Mouse (Mus musculus): ENCODE data around the gene Exoc4.

- no peak for TF ChIP-seq EP300 (IDR thresholded peaks at IDR 0.05; ENCODE audit: low read length)
- no peak for TF ChIP-seq ZC3H11A (IDR thresholded peaks at IDR 0.05; ENCODE audit: low read depth, low read length)
- no peak for TF ChIP-seq GABPA (IDR thresholded peaks at IDR 0.05; ENCODE audit: insufficient replicate concordance, low read depth, low read length)
- TF ChIP-seq CTCF (conservative IDR thresholded peaks at IDR 0.05 in 1 of 2, IDR thresholded peaks at IDR 0.05 in 1 of 2; ENCODE audit: low read depth in 2 of 2, low read length in 2 of 2), result no peak
- TF ChIP-seq CHD2 (IDR thresholded peaks at IDR 0.05; ENCODE audit: low read length), result no peak
- TF ChIP-seq POLR2A (IDR thresholded peaks at IDR 0.05; ENCODE audit: low read depth, low read length), result no peak
- no peak for TF ChIP-seq HCFC1 (IDR thresholded peaks at IDR 0.05; ENCODE audit: low read depth, low read length)
These were observed 580.4 kb downstream of the Exoc4 start for GRCm38 (mm10) chr6:33829261-33829660.
